Mouse (Mus musculus): ENCODE results near the gene Anxa4. TPM values are rescaled to one million over a fixed set of nuclear protein-coding genes. Genes with fewer than 3 reads are reported as not detected.
A peak's percentile ranks its signal among the peaks of the same experiment; 100 is the strongest.

The Anxa4 gene
- polyA plus RNA-seq (2014; fragmentation: Nextera tagmentation; extraction: Ambion mirVana), result 2.9 and 4.9 TPM in 2 replicates

- WGBS, result under 1% methylated on average over 41 of the region's 41 CpGs
- Histone ChIP-seq H3K4me1 (ENCODE audit: control insufficient read depth, insufficient read depth, low read length) (peaks cover 5% of the 10 kb centered on the region), H3K27me3 (ENCODE audit: control insufficient read depth, insufficient read depth, low read length) (0 out of 2 replicates have a peak, but pooled peaks cover 7% of the 10 kb centered on the region), H3K4me2 (ENCODE audit: low read depth, low read length) (peak within 1 kb of the TSS; percentile 70), H3K9ac (replicated peaks; ENCODE audit: low read depth, low read length) (peak within 1 kb of the TSS; percentile 37), H3K4me3 (ENCODE audit: low read depth, low read length) (peak within 1 kb of the TSS; percentile 28), H3K9me3 (ENCODE audit: control insufficient read depth, low read length) (no peaks in the 10 kb centered on the region), H3K27ac (ENCODE audit: low read depth, low read length) (no peak within 1 kb of the TSS), H3K36me3 (ENCODE audit: control insufficient read depth, insufficient read depth, low read length) (no peaks in the 10 kb centered on the region)
- no peak for ATAC-seq (ENCODE audit: low read depth)
These were observed at the start of gene Anxa4 for GRCm38 (mm10) chr6:86793021-86793815. Gene Anxa4, minus strand, starts transcription at chr6:86793584.

- H3K27me3 ChIP-seq (ENCODE audit: control insufficient read depth, insufficient read depth, low read length), result no peaks in the 10 kb centered on the region
- WGBS, result 64% methylated on average over 3 of the region's 3 CpGs
- H3K27ac ChIP-seq (ENCODE audit: low read depth, low read length), result no peak overlapping the region
- H3K9me3 ChIP-seq (ENCODE audit: control insufficient read depth, low read length), result no peaks in the 10 kb centered on the region
- no peaks in the 10 kb centered on the region for H3K36me3 ChIP-seq (ENCODE audit: control insufficient read depth, insufficient read depth, low read length)
- no peak overlapping the region for H3K4me2 ChIP-seq (ENCODE audit: low read depth, low read length)
- ATAC-seq (ENCODE audit: low read depth), result no peak
- H3K4me3 ChIP-seq (ENCODE audit: low read depth, low read length), result no peak overlapping the region
- H3K9ac ChIP-seq (replicated peaks; ENCODE audit: low read depth, low read length), result no peak overlapping the region
- no peaks in the 10 kb centered on the region for H3K4me1 ChIP-seq (ENCODE audit: control insufficient read depth, insufficient read depth, low read length)
These were observed 48.6 kb upstream of the Anxa4 start for GRCm38 (mm10) chr6:86841949-86842348.

- ATAC-seq (ENCODE audit: low read depth), result no peak
- Histone ChIP-seq H3K4me1 (ENCODE audit: control insufficient read depth, insufficient read depth, low read length) (no peaks in the 10 kb centered on the region), H3K4me2 (ENCODE audit: low read depth, low read length) (no peak overlapping the region), H3K9ac (replicated peaks; ENCODE audit: low read depth, low read length) (no peak overlapping the region), H3K27me3 (ENCODE audit: control insufficient read depth, insufficient read depth, low read length) (no peaks in the 10 kb centered on the region), H3K9me3 (ENCODE audit: control insufficient read depth, low read length) (no peaks in the 10 kb centered on the region), H3K36me3 (ENCODE audit: control insufficient read depth, insufficient read depth, low read length) (no peaks in the 10 kb centered on the region), H3K4me3 (ENCODE audit: low read depth, low read length) (no peak overlapping the region), H3K27ac (ENCODE audit: low read depth, low read length) (no peak overlapping the region)
- 76% methylated on average over 2 of the region's 2 CpGs for WGBS
These were observed 45.7 kb upstream of the Anxa4 start for GRCm38 (mm10) chr6:86839089-86839488.

GRCm38 (mm10) chr6:86832802-86833502 is 39.6 kb upstream of the Anxa4 start:
- WGBS, result 87% methylated on average over 13 of the region's 13 CpGs
- Histone ChIP-seq H3K27ac (ENCODE audit: low read depth, low read length) (no peak overlapping the region), H3K9ac (replicated peaks; ENCODE audit: low read depth, low read length) (no peak overlapping the region), H3K4me3 (ENCODE audit: low read depth, low read length) (no peak overlapping the region), H3K4me1 (ENCODE audit: control insufficient read depth, insufficient read depth, low read length) (no peaks in the 10 kb centered on the region), H3K4me2 (ENCODE audit: low read depth, low read length) (no peak overlapping the region), H3K9me3 (ENCODE audit: control insufficient read depth, low read length) (no peaks in the 10 kb centered on the region), H3K36me3 (ENCODE audit: control insufficient read depth, insufficient read depth, low read length) (no peaks in the 10 kb centered on the region), H3K27me3 (ENCODE audit: control insufficient read depth, insufficient read depth, low read length) (no peaks in the 10 kb centered on the region)
- no peak for ATAC-seq (ENCODE audit: low read depth)

- Histone ChIP-seq H3K4me2 (ENCODE audit: low read depth, low read length) (no peak overlapping the region), H3K4me3 (ENCODE audit: low read depth, low read length) (no peak overlapping the region), H3K36me3 (ENCODE audit: control insufficient read depth, insufficient read depth, low read length) (no peaks in the 10 kb centered on the region), H3K27me3 (ENCODE audit: control insufficient read depth, insufficient read depth, low read length) (no peaks in the 10 kb centered on the region), H3K9ac (replicated peaks; ENCODE audit: low read depth, low read length) (no peak overlapping the region), H3K27ac (ENCODE audit: low read depth, low read length) (no peak overlapping the region), H3K4me1 (ENCODE audit: control insufficient read depth, insufficient read depth, low read length) (no peaks in the 10 kb centered on the region), H3K9me3 (ENCODE audit: control insufficient read depth, low read length) (no peaks in the 10 kb centered on the region)
- no peak for ATAC-seq (ENCODE audit: low read depth)
- WGBS, result 81% methylated on average over 10 of the region's 10 CpGs
These were observed 37.5 kb upstream of the Anxa4 start for GRCm38 (mm10) chr6:86830738-86831500.

GRCm38 (mm10) chr6:86829768-86830167 is 36.4 kb upstream of the Anxa4 start:
- no peaks in the 10 kb centered on the region for H3K36me3 ChIP-seq (ENCODE audit: control insufficient read depth, insufficient read depth, low read length)
- no peak overlapping the region for H3K9ac ChIP-seq (replicated peaks; ENCODE audit: low read depth, low read length)
- H3K4me1 ChIP-seq (ENCODE audit: control insufficient read depth, insufficient read depth, low read length), result no peaks in the 10 kb centered on the region
- no peak overlapping the region for H3K4me2 ChIP-seq (ENCODE audit: low read depth, low read length)
- H3K27ac ChIP-seq (ENCODE audit: low read depth, low read length), result no peak overlapping the region
- H3K9me3 ChIP-seq (ENCODE audit: control insufficient read depth, low read length), result no peaks in the 10 kb centered on the region
- H3K4me3 ChIP-seq (ENCODE audit: low read depth, low read length), result no peak overlapping the region
- no peak for ATAC-seq (ENCODE audit: low read depth)
- H3K27me3 ChIP-seq (ENCODE audit: control insufficient read depth, insufficient read depth, low read length), result no peaks in the 10 kb centered on the region
- 87% methylated on average over 6 of the region's 6 CpGs for WGBS

GRCm38 (mm10) chr6:86827432-86827831 is 34.0 kb upstream of the Anxa4 start:
- ATAC-seq (ENCODE audit: low read depth), result no peak
- no peak overlapping the region for H3K27ac ChIP-seq (ENCODE audit: low read depth, low read length)
- 93% methylated on average over 2 of the region's 2 CpGs for WGBS
- H3K4me2 ChIP-seq (ENCODE audit: low read depth, low read length), result no peak overlapping the region
- H3K27me3 ChIP-seq (ENCODE audit: control insufficient read depth, insufficient read depth, low read length), result no peaks in the 10 kb centered on the region
- H3K9ac ChIP-seq (replicated peaks; ENCODE audit: low read depth, low read length), result no peak overlapping the region
- H3K9me3 ChIP-seq (ENCODE audit: control insufficient read depth, low read length), result no peaks in the 10 kb centered on the region
- no peak overlapping the region for H3K4me3 ChIP-seq (ENCODE audit: low read depth, low read length)
- no peaks in the 10 kb centered on the region for H3K4me1 ChIP-seq (ENCODE audit: control insufficient read depth, insufficient read depth, low read length)
- H3K36me3 ChIP-seq (ENCODE audit: control insufficient read depth, insufficient read depth, low read length), result no peaks in the 10 kb centered on the region

- no peaks in the 10 kb centered on the region for H3K9me3 ChIP-seq (ENCODE audit: control insufficient read depth, low read length)
- H3K4me3 ChIP-seq (ENCODE audit: low read depth, low read length), result no peak overlapping the region
- H3K9ac ChIP-seq (replicated peaks; ENCODE audit: low read depth, low read length), result no peak overlapping the region
- H3K4me2 ChIP-seq (ENCODE audit: low read depth, low read length), result no peak overlapping the region
- no peaks in the 10 kb centered on the region for H3K27me3 ChIP-seq (ENCODE audit: control insufficient read depth, insufficient read depth, low read length)
- H3K36me3 ChIP-seq (ENCODE audit: control insufficient read depth, insufficient read depth, low read length), result no peaks in the 10 kb centered on the region
- no peak overlapping the region for H3K27ac ChIP-seq (ENCODE audit: low read depth, low read length)
- 90% methylated on average over 7 of the region's 7 CpGs for WGBS
- no peaks in the 10 kb centered on the region for H3K4me1 ChIP-seq (ENCODE audit: control insufficient read depth, insufficient read depth, low read length)
- no peak for ATAC-seq (ENCODE audit: low read depth)
These were observed 31.0 kb upstream of the Anxa4 start for GRCm38 (mm10) chr6:86824401-86824800.

Data from neural tube, embryonic 14.5 days (tissue).